Mouse (Mus musculus): ENCODE data around the gene Ankdd1a. TPM values are rescaled to one million over a fixed set of nuclear protein-coding genes. Genes with fewer than 3 reads are reported as not detected.

The Ankdd1a gene
- polyA plus RNA-seq, 1 experiment from 2014 or later, result 0.23 TPM

DNA sequence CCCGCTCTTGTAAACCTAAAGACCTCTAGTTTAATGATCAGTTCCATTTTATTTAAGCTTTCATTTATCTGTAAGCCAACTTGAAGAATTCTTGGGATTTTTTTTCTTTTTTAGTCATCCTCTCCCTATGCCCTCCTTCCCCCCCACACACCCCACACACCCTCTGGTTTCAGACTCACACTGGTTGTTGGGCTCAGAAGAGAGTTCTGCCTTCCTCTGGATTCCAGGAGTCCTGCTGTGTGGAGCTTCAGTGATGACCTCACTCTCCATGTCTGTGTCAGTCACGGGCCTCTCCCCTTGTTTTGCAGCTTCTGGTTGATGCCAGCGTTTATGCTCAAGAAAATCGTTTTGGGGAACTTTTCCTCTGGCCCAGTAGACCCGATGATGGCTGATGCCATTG, 39.9 kb downstream of the Ankdd1a start:
- no peaks in the 10 kb centered on the region for H3K27me3 ChIP-seq
- no peak overlapping the region for H3K4me2 ChIP-seq (replicated peaks)
- H3K27ac ChIP-seq (replicated peaks), result no peak overlapping the region
- H3K9me3 ChIP-seq, result no peaks in the 10 kb centered on the region
- no peak overlapping the region for H3K9ac ChIP-seq (replicated peaks)
- no peak overlapping the region for H3K4me3 ChIP-seq
- ATAC-seq (replicated peaks), result no peak
- WGBS, result 85% methylated on average over 5 of the region's 5 CpGs
- peaks cover 80% of the 10 kb centered on the region for H3K36me3 ChIP-seq
- no peaks in the 10 kb centered on the region for H3K4me1 ChIP-seq

DNA sequence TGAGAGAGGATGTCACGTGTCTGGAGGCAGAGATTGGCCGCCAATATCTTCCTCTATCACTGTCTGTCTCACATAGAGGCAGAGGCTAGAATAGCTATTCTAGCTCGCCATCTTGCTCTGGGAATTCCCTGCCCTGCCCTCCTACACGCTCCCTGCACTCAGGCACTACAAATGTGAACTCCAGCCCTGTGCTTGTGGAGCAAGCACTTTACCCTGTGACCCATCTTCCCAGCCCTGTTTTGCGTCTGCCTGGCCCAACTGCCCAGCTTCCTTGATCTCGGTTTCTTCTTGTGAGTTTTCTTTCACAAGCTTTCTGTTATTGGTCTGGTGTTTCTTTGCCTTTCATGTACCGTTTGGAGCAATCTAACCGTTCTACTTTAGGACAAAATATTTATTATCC, 40.8 kb downstream of the Ankdd1a start:
- H3K9ac ChIP-seq (replicated peaks), result no peak overlapping the region
- no peak overlapping the region for H3K27ac ChIP-seq (replicated peaks)
- no peak overlapping the region for H3K4me3 ChIP-seq
- no peak for ATAC-seq (replicated peaks)
- H3K36me3 ChIP-seq, result peaks cover 80% of the 10 kb centered on the region
- no peaks in the 10 kb centered on the region for H3K4me1 ChIP-seq
- no peak overlapping the region for H3K4me2 ChIP-seq (replicated peaks)
- no peaks in the 10 kb centered on the region for H3K27me3 ChIP-seq
- no peaks in the 10 kb centered on the region for H3K9me3 ChIP-seq
- 88% methylated on average over 8 of the region's 8 CpGs for WGBS

DNA sequence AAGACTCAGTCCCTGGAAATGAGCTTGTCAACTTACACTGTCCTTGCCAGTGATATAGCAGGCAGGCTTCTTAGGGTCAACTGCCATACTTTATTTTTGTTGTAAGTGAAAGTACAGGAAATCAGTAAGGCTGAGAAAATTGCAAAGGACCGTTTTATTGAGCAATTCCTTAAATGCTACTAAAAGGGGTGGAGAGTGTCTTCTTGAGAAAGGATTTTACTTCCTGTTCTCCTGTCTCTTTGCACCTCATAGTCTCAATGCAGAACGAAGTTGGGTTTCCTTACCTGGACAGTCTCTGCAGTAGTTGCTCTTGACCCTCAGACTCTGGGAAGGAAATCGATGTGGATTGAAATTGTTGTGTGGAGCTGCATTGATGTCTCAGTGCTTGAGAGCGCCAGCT, 47.2 kb downstream of the Ankdd1a start:
- Histone ChIP-seq H3K9me3 (no peaks in the 10 kb centered on the region), H3K4me2 (replicated peaks) (no peak overlapping the region), H3K36me3 (peaks cover 69% of the 10 kb centered on the region), H3K27ac (replicated peaks) (no peak overlapping the region), H3K4me1 (no peaks in the 10 kb centered on the region), H3K4me3 (no peak overlapping the region), H3K27me3 (no peaks in the 10 kb centered on the region), H3K9ac (replicated peaks) (no peak overlapping the region)
- no peak for ATAC-seq (replicated peaks)
- 84% methylated on average over 4 of the region's 4 CpGs for WGBS

DNA sequence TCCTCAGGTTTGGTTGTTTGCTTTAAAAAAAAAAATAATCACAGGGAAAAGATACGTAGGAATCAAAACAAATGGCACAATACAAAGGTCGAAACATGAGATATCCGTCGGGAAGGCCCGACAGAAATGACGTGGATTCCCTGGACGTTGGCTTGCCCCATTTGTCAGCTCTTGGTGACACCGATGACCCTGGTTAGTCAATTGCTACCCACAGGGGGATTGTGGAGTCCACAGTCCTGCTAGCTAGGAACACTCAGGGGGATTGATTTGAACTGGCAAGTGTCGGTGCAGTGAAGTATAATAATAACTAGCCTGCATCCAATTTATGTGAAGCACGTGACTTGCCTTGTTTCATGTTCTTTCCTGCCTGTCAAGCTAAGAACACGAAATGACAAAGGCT, 52.3 kb downstream of the Ankdd1a start:
- H3K27me3 ChIP-seq, result no peaks in the 10 kb centered on the region
- no peaks in the 10 kb centered on the region for H3K9me3 ChIP-seq
- WGBS, result 79% methylated on average over 11 of the region's 11 CpGs
- no peak for ATAC-seq (replicated peaks)
- H3K4me3 ChIP-seq, result no peak overlapping the region
- peaks cover 4% of the 10 kb centered on the region; the same call in 1 of the 2 replicates for H3K4me1 ChIP-seq
- no peak overlapping the region for H3K9ac ChIP-seq (replicated peaks)
- H3K4me2 ChIP-seq (replicated peaks), result no peak overlapping the region
- H3K36me3 ChIP-seq, result peaks cover 53% of the 10 kb centered on the region
- H3K27ac ChIP-seq (replicated peaks), result no peak overlapping the region

DNA sequence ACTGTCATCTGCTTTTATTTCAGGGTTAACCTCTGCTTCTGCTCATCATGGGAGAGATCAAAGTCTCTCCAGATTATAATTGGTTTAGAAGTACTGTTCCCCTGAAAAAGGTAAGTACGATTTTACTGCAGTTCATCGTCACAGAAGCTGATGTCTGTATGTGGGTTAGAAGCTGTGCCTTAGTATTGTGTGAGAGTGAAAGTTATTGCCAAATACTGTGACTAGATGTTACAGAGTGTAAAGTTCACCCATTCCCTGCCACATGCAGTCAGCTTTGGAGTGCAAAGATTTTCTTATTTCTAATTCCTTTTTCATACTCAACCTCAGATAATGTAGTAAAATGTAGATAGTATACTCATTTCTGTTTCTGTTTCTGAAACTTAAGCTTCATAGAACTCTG, 54.8 kb downstream of the Ankdd1a start:
- Histone ChIP-seq H3K4me2 (replicated peaks) (no peak overlapping the region), H3K36me3 (peaks cover 37% of the 10 kb centered on the region), H3K9ac (replicated peaks) (no peak overlapping the region), H3K27ac (replicated peaks) (no peak overlapping the region), H3K4me1 (peaks cover 23% of the 10 kb centered on the region), H3K4me3 (no peak overlapping the region), H3K9me3 (no peaks in the 10 kb centered on the region), H3K27me3 (no peaks in the 10 kb centered on the region)
- ATAC-seq (replicated peaks), result no peak
- 97% methylated on average over 2 of the region's 2 CpGs for WGBS

DNA sequence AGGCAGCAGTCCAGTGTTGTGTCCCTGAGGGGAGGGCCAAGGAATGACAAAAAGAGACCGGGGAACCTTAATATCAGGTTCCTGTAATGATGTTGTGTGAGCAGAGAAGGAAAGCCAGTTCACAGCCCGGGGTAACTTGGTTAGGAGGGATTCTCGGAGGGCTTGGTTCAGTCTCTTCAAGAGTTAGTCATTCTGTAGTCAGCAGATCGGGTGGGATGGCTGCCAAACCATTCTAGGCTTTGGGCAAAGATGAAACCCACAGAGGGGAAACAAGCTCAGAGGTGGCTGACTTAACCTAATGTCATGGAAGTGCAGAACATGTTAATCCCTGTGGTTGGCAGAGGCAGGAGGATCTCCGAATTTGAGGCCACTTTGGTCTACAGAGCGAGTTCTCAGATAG, 55.8 kb downstream of the Ankdd1a start:
- H3K27ac ChIP-seq (replicated peaks), result no peak overlapping the region
- no peak overlapping the region for H3K4me3 ChIP-seq
- no peaks in the 10 kb centered on the region for H3K9me3 ChIP-seq
- WGBS, result 94% methylated on average over 6 of the region's 6 CpGs
- peaks cover 27% of the 10 kb centered on the region for H3K36me3 ChIP-seq
- peaks cover 25% of the 10 kb centered on the region for H3K4me1 ChIP-seq
- H3K9ac ChIP-seq (replicated peaks), result no peak overlapping the region
- no peak overlapping the region for H3K4me2 ChIP-seq (replicated peaks)
- no peak for ATAC-seq (replicated peaks)
- H3K27me3 ChIP-seq, result no peaks in the 10 kb centered on the region

DNA sequence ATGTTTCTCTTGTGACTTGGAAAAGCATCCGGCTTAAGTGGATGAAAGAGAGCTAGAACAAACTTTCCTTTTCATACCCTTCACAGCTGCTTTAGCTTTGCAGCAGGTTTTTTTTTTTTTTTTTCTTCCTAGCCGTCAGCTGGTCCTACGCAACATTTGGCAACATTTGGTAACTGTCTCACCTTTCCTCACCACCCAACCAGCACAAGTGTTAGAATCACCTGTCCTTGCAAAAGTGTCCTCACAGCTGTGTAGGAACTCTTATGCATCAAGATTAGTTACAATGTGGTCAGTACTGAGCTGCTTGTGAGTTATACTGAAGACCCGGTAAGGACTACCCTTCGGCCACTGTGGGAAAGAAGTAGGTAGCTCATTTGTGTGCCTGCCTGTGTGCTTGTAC, 57.4 kb downstream of the Ankdd1a start:
- peaks cover 25% of the 10 kb centered on the region for H3K4me1 ChIP-seq
- no peak overlapping the region for H3K4me3 ChIP-seq
- no peaks in the 10 kb centered on the region for H3K27me3 ChIP-seq
- H3K27ac ChIP-seq (replicated peaks), result no peak overlapping the region
- H3K4me2 ChIP-seq (replicated peaks), result no peak overlapping the region
- no peak overlapping the region for H3K9ac ChIP-seq (replicated peaks)
- H3K9me3 ChIP-seq, result no peaks in the 10 kb centered on the region
- peaks cover 21% of the 10 kb centered on the region for H3K36me3 ChIP-seq
- ATAC-seq (replicated peaks), result no peak
- WGBS, result 73% methylated on average over 5 of the region's 5 CpGs

DNA sequence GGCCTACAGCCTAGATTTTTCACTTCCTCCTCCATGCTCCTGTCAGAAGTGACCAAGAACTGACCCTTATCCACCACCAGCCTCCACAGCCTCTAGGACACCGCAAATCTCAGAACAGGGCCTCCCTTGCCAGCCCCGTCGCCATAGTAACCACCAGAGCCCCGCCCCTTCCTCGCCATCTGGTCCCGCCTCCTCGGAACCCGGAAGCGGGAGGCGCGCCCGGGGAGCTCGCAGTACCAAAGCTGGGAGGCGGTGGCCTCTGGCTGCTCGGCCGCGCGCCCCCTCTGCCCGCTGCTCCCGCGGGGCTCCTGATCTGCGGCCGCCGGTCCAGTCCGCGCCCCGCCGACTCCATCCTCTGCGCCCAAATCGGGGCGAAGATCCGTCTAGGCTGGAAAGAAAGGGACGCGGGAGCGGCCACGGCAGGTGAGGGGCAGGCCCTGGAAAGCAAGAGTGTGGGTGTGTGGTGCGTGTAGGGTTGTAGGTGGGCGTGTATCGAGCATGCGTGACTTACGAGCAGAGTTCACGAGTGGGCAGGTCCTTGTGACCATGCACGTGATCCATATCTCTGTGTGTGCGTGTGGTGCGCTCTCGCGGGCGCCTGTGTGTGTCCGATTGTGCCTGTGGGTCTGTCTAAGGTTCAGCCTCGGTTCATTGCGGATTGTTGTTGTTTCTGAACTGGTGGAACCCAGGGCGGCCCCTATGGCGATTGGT, 59.1 kb downstream of the Ankdd1a start, which contains the start of gene Spg21:
Gene Spg21, plus strand, starts transcription at position 216 of the 711 bp plus-strand sequence.
- Histone ChIP-seq H3K4me2 (replicated peaks) (peak within 1 kb of the TSS; percentile 68), H3K27ac (replicated peaks) (peak within 1 kb of the TSS; percentile 87), H3K27me3 (no peaks in the 10 kb centered on the region), H3K4me3 (peak within 1 kb of the TSS; percentile 69), H3K9me3 (no peaks in the 10 kb centered on the region), H3K4me1 (peaks cover 25% of the 10 kb centered on the region), H3K9ac (replicated peaks) (peak within 1 kb of the TSS; percentile 82), H3K36me3 (peaks cover 10% of the 10 kb centered on the region)
- peak; percentile 97 for ATAC-seq (replicated peaks)
- under 1% methylated on average over 51 of the region's 53 CpGs for WGBS

DNA sequence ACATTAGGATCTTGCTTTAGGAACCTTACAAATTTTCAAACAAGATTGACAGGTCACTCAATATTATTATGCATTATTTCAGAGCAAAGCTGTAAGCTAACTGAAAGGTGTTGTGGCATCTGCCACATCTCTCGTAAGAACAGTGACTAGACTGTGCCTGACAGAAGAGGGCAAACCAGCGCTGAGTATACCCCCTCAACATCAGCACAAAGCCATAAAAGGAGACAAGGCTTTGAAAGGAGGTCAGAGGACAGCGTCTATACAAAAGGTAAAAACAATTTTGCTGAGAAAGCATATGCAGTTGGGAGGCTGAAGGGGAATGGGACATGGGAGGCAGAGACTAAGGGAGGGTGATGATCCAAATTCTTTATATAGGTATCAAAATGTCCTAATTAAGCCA, 59.8 kb downstream of the Ankdd1a start:
- Histone ChIP-seq H3K27ac (replicated peaks) (peak overlapping the region; percentile 87; the same call in 1 of the 2 replicates), H3K9ac (replicated peaks) (no peak overlapping the region), H3K36me3 (peaks cover 3% of the 10 kb centered on the region; the same call in 1 of the 2 replicates), H3K4me3 (peak overlapping the region; percentile 69), H3K9me3 (no peaks in the 10 kb centered on the region), H3K4me2 (replicated peaks) (peak overlapping the region; percentile 68), H3K4me1 (peaks cover 25% of the 10 kb centered on the region), H3K27me3 (no peaks in the 10 kb centered on the region)
- 34% methylated on average over 3 of the region's 3 CpGs for WGBS
- ATAC-seq (replicated peaks), result peak; percentile 15

DNA sequence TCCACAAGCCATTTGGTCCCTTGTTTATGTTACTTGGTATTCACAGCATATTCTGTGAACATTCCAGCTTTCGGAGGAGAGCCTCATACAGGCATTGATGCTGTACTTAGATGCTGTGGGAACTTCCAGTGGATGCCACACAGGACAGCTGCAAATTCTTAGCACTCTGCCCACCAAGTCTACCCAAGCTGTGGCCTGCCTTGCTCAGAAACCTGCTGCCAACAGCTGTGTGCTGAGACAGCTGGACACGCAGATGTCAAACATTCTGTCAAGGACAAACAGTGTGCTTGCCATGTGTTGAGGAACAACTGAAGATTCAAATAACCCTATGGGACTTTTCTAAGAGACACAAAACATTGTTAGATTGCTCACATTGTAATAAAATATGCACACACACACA, 61.0 kb downstream of the Ankdd1a start:
- Histone ChIP-seq H3K9me3 (no peaks in the 10 kb centered on the region), H3K4me1 (peaks cover 25% of the 10 kb centered on the region), H3K36me3 (0 out of 2 replicates have a peak, but pooled peaks cover under 1% of the 10 kb centered on the region), H3K27me3 (no peaks in the 10 kb centered on the region), H3K9ac (replicated peaks) (no peak overlapping the region), H3K4me2 (replicated peaks) (no peak overlapping the region), H3K27ac (replicated peaks) (no peak overlapping the region), H3K4me3 (no peak overlapping the region)
- 88% methylated on average over 2 of the region's 2 CpGs for WGBS
- no peak for ATAC-seq (replicated peaks)

DNA sequence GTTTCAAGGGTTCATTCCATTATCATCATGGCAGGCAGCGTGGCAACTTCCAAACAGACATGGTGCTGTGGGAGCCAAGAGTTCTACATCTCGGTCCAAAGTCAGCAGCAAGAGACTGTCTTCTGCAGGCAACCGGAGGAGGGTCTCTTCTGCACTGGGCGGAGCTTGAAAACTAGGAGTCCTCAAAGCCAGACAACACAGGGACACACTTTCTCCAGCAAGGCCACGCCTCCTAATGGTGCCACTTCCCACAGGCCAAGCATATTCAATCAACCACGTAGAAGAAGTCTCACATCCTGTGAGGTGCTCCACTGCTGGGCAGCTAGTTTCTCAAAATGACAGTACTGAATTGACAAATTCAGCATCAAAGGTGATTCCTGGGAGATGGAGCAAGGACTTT, 72.0 kb downstream of the Ankdd1a start:
- no peak overlapping the region for H3K4me2 ChIP-seq (replicated peaks)
- H3K4me1 ChIP-seq, result no peaks in the 10 kb centered on the region
- H3K36me3 ChIP-seq, result peaks cover 62% of the 10 kb centered on the region
- no peak overlapping the region for H3K9ac ChIP-seq (replicated peaks)
- H3K9me3 ChIP-seq, result no peaks in the 10 kb centered on the region
- ATAC-seq (replicated peaks), result no peak
- no peaks in the 10 kb centered on the region for H3K27me3 ChIP-seq
- WGBS, result 90% methylated on average over 6 of the region's 6 CpGs
- no peak overlapping the region for H3K4me3 ChIP-seq
- no peak overlapping the region for H3K27ac ChIP-seq (replicated peaks)

DNA sequence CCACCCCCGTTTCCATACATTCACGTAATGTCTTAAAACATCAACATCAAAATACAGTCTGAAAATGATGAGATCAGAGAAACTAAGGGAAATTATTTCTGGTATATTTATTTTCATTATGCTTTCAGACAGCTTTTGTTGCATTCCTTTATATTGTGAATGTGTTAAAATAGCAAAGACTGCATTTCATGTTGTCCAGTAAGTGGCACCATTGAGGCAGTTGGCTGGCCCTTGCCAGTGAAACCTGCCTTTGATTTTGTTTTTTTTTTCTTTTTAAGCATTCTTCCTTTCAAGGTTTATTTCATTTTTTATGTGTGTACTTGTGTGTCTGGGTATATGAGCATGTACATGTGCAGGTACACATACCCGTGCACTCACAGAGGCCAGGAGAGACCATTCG, 75.3 kb downstream of the Ankdd1a start:
- no peaks in the 10 kb centered on the region for H3K27me3 ChIP-seq
- 96% methylated on average over 4 of the region's 4 CpGs for WGBS

More for the DNA sequence above, 75.3 kb downstream of the Ankdd1a start:
- Histone ChIP-seq H3K4me3 (no peak overlapping the region), H3K9me3 (no peaks in the 10 kb centered on the region), H3K27ac (replicated peaks) (no peak overlapping the region), H3K4me1 (no peaks in the 10 kb centered on the region), H3K9ac (replicated peaks) (no peak overlapping the region), H3K4me2 (replicated peaks) (no peak overlapping the region), H3K36me3 (peaks cover 59% of the 10 kb centered on the region)
- no peak for ATAC-seq (replicated peaks)
